Mouse (Mus musculus): ENCODE data around the gene Anxa2. TPM values are rescaled to one million over a fixed set of nuclear protein-coding genes. Genes with fewer than 3 reads are reported as not detected.

The Anxa2 gene
- total RNA-seq, 1 experiment, result 344 TPM

- Histone ChIP-seq H3K9ac (ENCODE audit: insufficient read depth, low read depth, low read length, poor library complexity, severe bottlenecking) (no peak overlapping the region), H3K36me3 (ENCODE audit: control insufficient read depth, insufficient read depth, low read length, poor library complexity, severe bottlenecking) (no peaks in the 10 kb centered on the region), H3K27ac (ENCODE audit: insufficient read depth, low read depth, low read length, poor library complexity, severe bottlenecking) (no peak overlapping the region), H3K4me3 (ENCODE audit: insufficient read depth in 1 of 2, low read depth in 1 of 2, low read length in 2 of 2, poor library complexity in 1 of 2, severe bottlenecking in 1 of 2) (no peak overlapping the region), H3K9me3 (ENCODE audit: control insufficient read depth, insufficient read depth, low read depth, low read length) (no peaks in the 10 kb centered on the region), H3K4me1 (ENCODE audit: control insufficient read depth in 2 of 2, insufficient read depth in 2 of 2, low read length in 2 of 2, poor library complexity in 1 of 2) (no peaks in the 10 kb centered on the region)
- no peak for TF ChIP-seq CHD2 (IDR thresholded peaks at IDR 0.05; ENCODE audit: low read depth, low read length)
- no peak for TF ChIP-seq MAFK (IDR thresholded peaks at IDR 0.05; ENCODE audit: insufficient read depth, low read depth, low read length)
- no peak for TF ChIP-seq ZNF384 (IDR thresholded peaks at IDR 0.05; ENCODE audit: low read depth, low read length)
- no peak for TF ChIP-seq ZC3H11A (IDR thresholded peaks at IDR 0.05; ENCODE audit: borderline replicate concordance, low read depth, low read length)
- no peak for TF ChIP-seq HCFC1 (IDR thresholded peaks at IDR 0.05; ENCODE audit: borderline replicate concordance, insufficient read depth, low read length)
- in situ Hi-C loops (cut with MboI; ENCODE audit: low sequenced_read_pairs in 2 of 2, unreplicated experiment in 2 of 2), result no loop called here
- no peak for DNase-seq (ENCODE audit: low read depth, low spot score)
Observed at GRCm38 (mm10) chr9:69511881-69512590, 58.6 kb downstream of the Anxa2 start.

GRCm38 (mm10) chr9:69512726-69513125, 59.3 kb downstream of the Anxa2 start:
- DNase-seq (ENCODE audit: low read depth, low spot score), result no peak
- H3K9ac ChIP-seq (ENCODE audit: insufficient read depth, low read depth, low read length, poor library complexity, severe bottlenecking), result no peak overlapping the region
- H3K36me3 ChIP-seq (ENCODE audit: control insufficient read depth, insufficient read depth, low read length, poor library complexity, severe bottlenecking), result no peaks in the 10 kb centered on the region
- in situ Hi-C loops (cut with MboI; ENCODE audit: low sequenced_read_pairs in 2 of 2, unreplicated experiment in 2 of 2), result no loop called here
- TF ChIP-seq ZNF384 (IDR thresholded peaks at IDR 0.05; ENCODE audit: low read depth, low read length) (no peak), MAFK (IDR thresholded peaks at IDR 0.05; ENCODE audit: insufficient read depth, low read depth, low read length) (no peak), HCFC1 (IDR thresholded peaks at IDR 0.05; ENCODE audit: borderline replicate concordance, insufficient read depth, low read length) (no peak), CHD2 (IDR thresholded peaks at IDR 0.05; ENCODE audit: low read depth, low read length) (no peak)
- H3K27ac ChIP-seq (ENCODE audit: insufficient read depth, low read depth, low read length, poor library complexity, severe bottlenecking), result no peak overlapping the region
- H3K4me3 ChIP-seq (ENCODE audit: insufficient read depth in 1 of 2, low read depth in 1 of 2, low read length in 2 of 2, poor library complexity in 1 of 2, severe bottlenecking in 1 of 2), result no peak overlapping the region
- no peaks in the 10 kb centered on the region for H3K9me3 ChIP-seq (ENCODE audit: control insufficient read depth, insufficient read depth, low read depth, low read length)
- H3K4me1 ChIP-seq (ENCODE audit: control insufficient read depth in 2 of 2, insufficient read depth in 2 of 2, low read length in 2 of 2, poor library complexity in 1 of 2), result no peaks in the 10 kb centered on the region

- in situ Hi-C loops (cut with MboI; ENCODE audit: low sequenced_read_pairs in 2 of 2, unreplicated experiment in 2 of 2), result no loop called here
- Histone ChIP-seq H3K4me1 (ENCODE audit: control insufficient read depth in 2 of 2, insufficient read depth in 2 of 2, low read length in 2 of 2, poor library complexity in 1 of 2) (no peaks in the 10 kb centered on the region), H3K36me3 (ENCODE audit: control insufficient read depth, insufficient read depth, low read length, poor library complexity, severe bottlenecking) (no peaks in the 10 kb centered on the region), H3K27ac (ENCODE audit: insufficient read depth, low read depth, low read length, poor library complexity, severe bottlenecking) (no peak overlapping the region), H3K4me3 (ENCODE audit: insufficient read depth in 1 of 2, low read depth in 1 of 2, low read length in 2 of 2, poor library complexity in 1 of 2, severe bottlenecking in 1 of 2) (no peak overlapping the region), H3K9ac (ENCODE audit: insufficient read depth, low read depth, low read length, poor library complexity, severe bottlenecking) (no peak overlapping the region), H3K9me3 (ENCODE audit: control insufficient read depth, insufficient read depth, low read depth, low read length) (no peaks in the 10 kb centered on the region)
- DNase-seq (ENCODE audit: low read depth, low spot score), result no peak
- TF ChIP-seq CHD2 (IDR thresholded peaks at IDR 0.05; ENCODE audit: low read depth, low read length) (no peak), MAFK (IDR thresholded peaks at IDR 0.05; ENCODE audit: insufficient read depth, low read depth, low read length) (no peak), ZC3H11A (IDR thresholded peaks at IDR 0.05; ENCODE audit: borderline replicate concordance, low read depth, low read length) (no peak), ZNF384 (IDR thresholded peaks at IDR 0.05; ENCODE audit: low read depth, low read length) (no peak), HCFC1 (IDR thresholded peaks at IDR 0.05; ENCODE audit: borderline replicate concordance, insufficient read depth, low read length) (no peak)
Observed at GRCm38 (mm10) chr9:69514206-69514605, 60.8 kb downstream of the Anxa2 start.

- in situ Hi-C loops (cut with MboI; ENCODE audit: low sequenced_read_pairs in 2 of 2, unreplicated experiment in 2 of 2), result no loop called here
- no peaks in the 10 kb centered on the region for H3K36me3 ChIP-seq (ENCODE audit: control insufficient read depth, insufficient read depth, low read length, poor library complexity, severe bottlenecking)
- no peak for DNase-seq (ENCODE audit: low read depth, low spot score)
- no peak for TF ChIP-seq MAFK (IDR thresholded peaks at IDR 0.05; ENCODE audit: insufficient read depth, low read depth, low read length)
- TF ChIP-seq ZC3H11A (IDR thresholded peaks at IDR 0.05; ENCODE audit: borderline replicate concordance, low read depth, low read length), result no peak
- TF ChIP-seq HCFC1 (IDR thresholded peaks at IDR 0.05; ENCODE audit: borderline replicate concordance, insufficient read depth, low read length), result no peak
- no peak for TF ChIP-seq ZNF384 (IDR thresholded peaks at IDR 0.05; ENCODE audit: low read depth, low read length)
- no peak for TF ChIP-seq CHD2 (IDR thresholded peaks at IDR 0.05; ENCODE audit: low read depth, low read length)
- no peaks in the 10 kb centered on the region for H3K4me1 ChIP-seq (ENCODE audit: control insufficient read depth in 2 of 2, insufficient read depth in 2 of 2, low read length in 2 of 2, poor library complexity in 1 of 2)
- H3K4me3 ChIP-seq (ENCODE audit: insufficient read depth in 1 of 2, low read depth in 1 of 2, low read length in 2 of 2, poor library complexity in 1 of 2, severe bottlenecking in 1 of 2), result no peak overlapping the region
- H3K27ac ChIP-seq (ENCODE audit: insufficient read depth, low read depth, low read length, poor library complexity, severe bottlenecking), result no peak overlapping the region
- H3K9ac ChIP-seq (ENCODE audit: insufficient read depth, low read depth, low read length, poor library complexity, severe bottlenecking), result no peak overlapping the region
- no peaks in the 10 kb centered on the region for H3K9me3 ChIP-seq (ENCODE audit: control insufficient read depth, insufficient read depth, low read depth, low read length)
Observed at GRCm38 (mm10) chr9:69515416-69515815, 62.0 kb downstream of the Anxa2 start.
